Mouse (Mus musculus) hindbrain, embryonic 15.5 days (tissue): Measurements from ENCODE around the gene Srgap3. TPM values are rescaled to one million over a fixed set of nuclear protein-coding genes. Genes with fewer than 3 reads are reported as not detected.
"Not testable (repeated sequence)": the region's sequence is repeated elsewhere in the genome, so short reads cannot be mapped to it uniquely, and the experiment has no call there.

Experiments used
- ATAC-seq: fragments of 200-750 bp; cut with Nextera tagmentation; 2 replicates; pipeline ENCODE4 v1.8.0; 2017; ENCODE audit warnings: low read depth, moderate number of reproducible peaks, moderate TSS enrichment; ENCODE audit not compliant: low FRiP score
- H3K27ac ChIP-seq: fragments of 300-500 bp; sonication (generic); replicated peaks from 2 replicates; pipeline ENCODE4 v1.5.1; 2015; ENCODE audit warnings: mild to moderate bottlenecking, inconsistent platforms
- H3K27me3 ChIP-seq: fragments of 300-500 bp; sonication (generic); 2 replicates; pipeline ENCODE4 v1.6.1; 2015; ENCODE audit warnings: control low read depth, inconsistent platforms
- H3K36me3 ChIP-seq: fragments of 300-500 bp; sonication (generic); 2 replicates; pipeline ENCODE4 v1.6.1; 2015; ENCODE audit warnings: control low read depth, inconsistent platforms
- H3K4me1 ChIP-seq: fragments of 300-500 bp; sonication (generic); replicated peaks from 2 replicates; pipeline ENCODE4 v1.6.1; 2015; ENCODE audit warnings: control low read depth, inconsistent platforms
- H3K4me2 ChIP-seq: fragments of 300-500 bp; sonication (generic); 2 replicates; pipeline ENCODE4 v1.6.1; 2015; ENCODE audit warnings: moderate library complexity, mild to moderate bottlenecking, inconsistent platforms
- H3K4me3 ChIP-seq: fragments of 300-500 bp; sonication (generic); 2 replicates; pipeline ENCODE4 v1.5.1; 2015; ENCODE audit warnings: mild to moderate bottlenecking, inconsistent platforms
- H3K9ac ChIP-seq: fragments of 300-500 bp; sonication (generic); 2 replicates; pipeline ENCODE4 v1.6.1; 2015; ENCODE audit warnings: inconsistent platforms
- H3K9me3 ChIP-seq: fragments of 300-500 bp; sonication (generic); 2 replicates; pipeline ENCODE4 v1.6.1; 2016; ENCODE audit warnings: control low read depth, inconsistent platforms
- WGBS: fragments of 180-500 bp; shearing (Covaris S2); methylation state at CpG from one replicate; pipeline ENCODE4 v1.1.7; 2015; 5-methylcytosine and 5-hydroxymethylcytosine counted together
- polyA plus RNA-seq: library from polyadenylated mRNA; unstranded; fragments of >200 nt; fragmentation: Nextera tagmentation; extraction: Ambion mirVana; gene quantifications from 2 replicates; pipeline ENCODE4 v1.2.1, GENCODE M21; 2015

The Srgap3 gene
- polyA plus RNA-seq, 1 experiment from 2014 or later, result 30.5 TPM

- 80% methylated on average over 4 of the region's 4 CpGs for WGBS
- H3K36me3 ChIP-seq, result no peaks in the 10 kb centered on the region
- no peak for ATAC-seq
- no peak overlapping the region for H3K4me3 ChIP-seq
- no peaks in the 10 kb centered on the region for H3K9me3 ChIP-seq
- H3K27me3 ChIP-seq, result no peaks in the 10 kb centered on the region
- no peak overlapping the region for H3K4me2 ChIP-seq
- peak overlapping the region; percentile 59; the same call in 1 of the 2 replicates for H3K27ac ChIP-seq
- peaks cover 59% of the 10 kb centered on the region for H3K4me1 ChIP-seq
- H3K9ac ChIP-seq, result no peak overlapping the region
These were observed 81.0 kb downstream of the Srgap3 start for GRCm38 (mm10) chr6:112866096-112866495.

DNA sequence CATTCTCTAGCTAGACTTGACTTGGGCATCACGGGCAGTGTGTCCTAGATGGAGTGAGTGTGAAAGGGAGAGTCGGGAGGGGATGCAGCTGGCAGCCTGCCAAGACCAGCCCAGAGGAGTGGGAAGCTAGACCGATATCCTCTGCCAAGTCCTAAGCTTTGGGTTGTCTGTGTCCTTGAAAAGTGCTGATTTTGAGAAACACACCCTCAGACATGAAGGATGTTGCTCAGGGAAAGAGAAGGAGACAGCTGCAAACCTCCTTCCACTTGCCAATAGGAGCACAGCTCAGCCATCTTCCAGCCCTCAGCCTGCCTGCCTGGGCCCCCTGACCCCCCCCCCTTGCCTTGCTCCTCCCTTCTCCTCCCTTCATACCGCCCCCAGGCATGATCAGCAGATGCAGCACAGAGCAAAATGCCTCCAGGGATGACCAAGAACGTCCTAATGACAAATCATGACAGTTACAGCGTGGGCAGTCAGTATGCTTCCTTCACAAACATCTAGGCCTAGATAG lies 82.0 kb downstream of the Srgap3 start:
- peaks cover 58% of the 10 kb centered on the region for H3K4me1 ChIP-seq
- H3K9ac ChIP-seq, result no peak overlapping the region
- H3K27me3 ChIP-seq, result no peaks in the 10 kb centered on the region
- no peak overlapping the region for H3K4me3 ChIP-seq
- H3K36me3 ChIP-seq, result no peaks in the 10 kb centered on the region
- peak overlapping the region; percentile 59 for H3K27ac ChIP-seq
- 13% methylated on average over 6 of the region's 6 CpGs for WGBS
- no peak overlapping the region for H3K4me2 ChIP-seq
- H3K9me3 ChIP-seq, result no peaks in the 10 kb centered on the region
- ATAC-seq, result peak; percentile 71

DNA sequence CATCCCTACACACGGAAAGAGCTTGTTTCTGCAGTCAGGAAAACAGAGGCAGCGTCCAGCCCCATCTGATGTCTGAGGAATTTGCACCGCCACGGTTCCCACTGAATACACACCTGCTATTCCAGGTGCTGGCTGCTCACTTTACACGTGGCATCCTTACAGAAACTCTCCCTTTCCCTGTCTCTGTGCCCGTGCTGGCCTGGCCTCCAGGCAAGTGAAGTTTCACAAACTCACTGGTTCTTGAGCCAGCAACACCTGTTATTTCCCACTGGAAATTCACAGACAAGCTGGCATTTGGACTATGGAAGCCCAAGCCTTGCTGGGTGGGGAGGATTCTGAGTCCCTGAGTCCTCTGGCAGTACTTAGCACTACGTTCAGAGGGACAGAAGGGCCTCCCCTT lies 84.6 kb downstream of the Srgap3 start:
- 81% methylated on average over 7 of the region's 7 CpGs for WGBS

DNA sequence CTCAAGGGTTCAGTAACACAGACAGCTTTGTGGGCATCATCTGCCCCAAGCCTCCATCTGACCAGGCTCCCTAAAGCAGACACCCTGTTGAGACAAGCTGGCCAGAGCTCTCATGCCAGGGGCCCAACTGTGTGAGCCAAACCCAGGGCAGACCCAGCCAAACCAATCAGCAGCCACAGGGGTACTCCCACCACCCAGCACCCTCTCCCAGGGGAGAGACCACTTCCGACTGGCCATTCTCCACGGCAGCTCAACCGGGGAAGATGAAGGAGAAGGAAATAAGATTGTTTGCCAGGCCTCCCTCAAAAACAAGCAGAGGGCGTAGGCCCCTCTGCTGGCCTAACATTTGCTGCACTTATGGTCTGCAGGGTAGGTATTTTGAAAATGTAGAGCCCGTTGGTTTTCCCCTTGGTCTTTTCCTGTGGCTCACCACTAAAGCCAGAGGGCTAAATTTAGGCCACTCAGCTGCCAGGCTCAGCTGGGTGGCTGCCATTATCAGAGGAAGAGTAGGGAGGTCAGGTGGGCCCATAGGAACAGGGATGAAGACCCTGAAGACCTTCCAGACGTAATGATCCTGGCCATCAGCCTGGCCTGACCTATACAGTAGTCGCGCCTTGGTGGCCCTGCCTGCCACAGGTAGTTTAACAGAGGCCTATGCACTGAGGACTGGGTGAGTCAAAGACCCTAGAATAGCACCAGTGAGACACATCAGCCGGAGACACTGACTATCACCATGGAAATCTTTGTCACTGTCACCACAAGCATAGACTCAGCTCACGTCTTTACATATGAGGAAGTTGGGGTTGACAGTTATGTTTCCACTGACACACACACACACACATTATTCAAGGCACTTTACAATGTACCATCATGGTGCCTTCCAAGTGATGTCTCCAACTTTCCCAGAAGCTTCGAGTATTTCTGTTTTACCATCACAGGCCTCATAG lies 85.4 kb downstream of the Srgap3 start:
- no peak for ATAC-seq
- WGBS, result 67% methylated on average over 11 of the region's 11 CpGs
- H3K27ac ChIP-seq, result peak overlapping the region; percentile 14; the same call in 1 of the 2 replicates
- H3K4me1 ChIP-seq, result peaks cover 52% of the 10 kb centered on the region
- no peak overlapping the region for H3K4me3 ChIP-seq
- no peaks in the 10 kb centered on the region for H3K36me3 ChIP-seq
- no peak overlapping the region for H3K9ac ChIP-seq
- no peaks in the 10 kb centered on the region for H3K9me3 ChIP-seq
- H3K4me2 ChIP-seq, result no peak overlapping the region
- H3K27me3 ChIP-seq, result no peaks in the 10 kb centered on the region

More for the DNA sequence above, 84.6 kb downstream of the Srgap3 start:
- Histone ChIP-seq H3K4me1 (peaks cover 50% of the 10 kb centered on the region), H3K27ac (no peak overlapping the region), H3K9ac (no peak overlapping the region), H3K4me2 (no peak overlapping the region), H3K4me3 (no peak overlapping the region), H3K36me3 (no peaks in the 10 kb centered on the region), H3K27me3 (no peaks in the 10 kb centered on the region), H3K9me3 (no peaks in the 10 kb centered on the region)
- ATAC-seq, result no peak

DNA sequence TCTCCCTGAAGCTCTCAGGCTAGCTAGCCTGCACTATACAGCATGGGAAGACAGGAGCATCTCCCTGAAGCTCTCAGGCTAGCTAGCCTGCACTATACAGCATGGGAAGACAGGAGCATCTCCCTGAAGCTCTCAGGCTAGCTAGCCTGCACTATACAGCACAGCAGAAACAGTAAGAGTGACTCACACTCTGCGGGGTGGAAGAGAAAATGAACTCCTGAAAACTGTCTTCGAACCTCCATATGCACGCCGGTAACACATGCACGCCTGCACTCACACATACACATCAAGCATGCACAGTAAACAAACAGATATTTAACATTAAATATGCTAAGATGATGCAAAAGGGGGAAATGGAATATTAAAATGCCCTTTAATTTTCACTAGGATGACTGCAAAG lies 86.8 kb downstream of the Srgap3 start:
- peaks cover 42% of the 10 kb centered on the region for H3K4me1 ChIP-seq
- WGBS, result 92% methylated on average over 5 of the region's 5 CpGs
- ATAC-seq, H3K4me3 ChIP-seq, H3K9ac ChIP-seq, H3K4me2 ChIP-seq, H3K9me3 ChIP-seq, H3K27me3 ChIP-seq, H3K36me3 ChIP-seq, H3K27ac ChIP-seq: not testable (repeated sequence)

GRCm38 (mm10) chr6:112857057-112857456 lies 90.0 kb downstream of the Srgap3 start:
- 7% methylated on average over 6 of the region's 6 CpGs for WGBS
- no peaks in the 10 kb centered on the region for H3K9me3 ChIP-seq
- H3K27me3 ChIP-seq, result no peaks in the 10 kb centered on the region
- no peaks in the 10 kb centered on the region for H3K36me3 ChIP-seq
- H3K4me3 ChIP-seq, result no peak overlapping the region
- no peak overlapping the region for H3K9ac ChIP-seq
- no peak for ATAC-seq
- H3K27ac ChIP-seq, result peak overlapping the region; percentile 13; the same call in 1 of the 2 replicates
- peaks cover 40% of the 10 kb centered on the region for H3K4me1 ChIP-seq
- H3K4me2 ChIP-seq, result no peak overlapping the region

- Histone ChIP-seq H3K4me2 (no peak overlapping the region), H3K9me3 (no peaks in the 10 kb centered on the region), H3K27ac (no peak overlapping the region), H3K36me3 (no peaks in the 10 kb centered on the region), H3K4me1 (peaks cover 42% of the 10 kb centered on the region), H3K27me3 (no peaks in the 10 kb centered on the region), H3K9ac (no peak overlapping the region), H3K4me3 (no peak overlapping the region)
- 81% methylated on average over 6 of the region's 6 CpGs for WGBS
- ATAC-seq, result no peak
These were observed 91.9 kb downstream of the Srgap3 start for GRCm38 (mm10) chr6:112855183-112855582.

DNA sequence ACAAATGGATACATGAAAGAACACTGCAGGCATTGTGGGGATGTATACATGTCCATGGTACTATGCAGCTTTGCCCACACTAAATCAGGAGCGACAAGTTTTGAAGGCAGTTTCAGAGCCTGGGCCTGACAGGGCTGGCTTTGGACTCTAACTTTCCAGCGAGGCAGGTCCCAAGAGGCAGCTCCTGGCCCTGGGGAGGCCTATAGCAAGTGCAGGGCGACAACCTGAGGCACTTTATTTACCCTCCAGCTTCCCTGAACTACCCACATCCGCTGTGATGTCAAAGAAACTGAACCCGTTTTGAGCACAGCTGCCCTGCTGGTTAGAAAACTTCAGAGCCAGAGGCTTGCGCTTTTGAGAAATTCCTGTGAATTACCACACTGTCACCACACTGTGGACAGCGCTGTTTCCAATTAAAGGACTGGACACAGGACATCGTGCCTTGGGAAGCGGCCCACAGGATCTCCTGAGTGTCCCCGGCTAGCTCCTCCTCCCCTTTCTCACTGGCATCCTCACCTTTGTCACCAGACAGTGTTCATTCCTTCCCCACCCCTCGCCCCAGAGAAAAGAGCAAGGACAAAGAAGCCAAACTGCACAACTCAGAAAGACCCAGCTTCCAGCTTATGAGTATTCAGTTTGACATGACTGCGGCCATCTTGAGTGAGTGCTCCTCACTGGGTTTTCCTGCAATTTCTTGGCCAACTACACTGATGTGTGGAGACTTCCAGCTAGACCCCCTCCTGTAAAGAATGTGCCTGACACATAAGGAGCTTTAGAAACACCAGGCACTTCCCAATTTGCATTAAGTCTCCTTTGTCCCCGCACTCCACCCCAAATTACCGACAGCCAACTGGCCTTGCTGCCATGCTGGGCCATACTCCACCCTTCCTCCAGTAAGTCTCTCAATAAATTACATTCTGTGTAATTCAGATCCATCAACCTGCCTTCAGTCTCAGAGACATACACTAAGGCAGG lies 94.5 kb downstream of the Srgap3 start:
- no peaks in the 10 kb centered on the region for H3K9me3 ChIP-seq
- no peak for ATAC-seq
- whole genome bisulfite sequencing, result 58% methylated on average over 14 of the region's 14 CpGs
- H3K4me1 ChIP-seq, result peaks cover 55% of the 10 kb centered on the region
- H3K27ac ChIP-seq, result peak overlapping the region; percentile 46; the same call in 1 of the 2 replicates
- no peak overlapping the region for H3K9ac ChIP-seq
- H3K4me2 ChIP-seq, result no peak overlapping the region
- H3K36me3 ChIP-seq, result no peaks in the 10 kb centered on the region
- no peak overlapping the region for H3K4me3 ChIP-seq
- no peaks in the 10 kb centered on the region for H3K27me3 ChIP-seq

DNA sequence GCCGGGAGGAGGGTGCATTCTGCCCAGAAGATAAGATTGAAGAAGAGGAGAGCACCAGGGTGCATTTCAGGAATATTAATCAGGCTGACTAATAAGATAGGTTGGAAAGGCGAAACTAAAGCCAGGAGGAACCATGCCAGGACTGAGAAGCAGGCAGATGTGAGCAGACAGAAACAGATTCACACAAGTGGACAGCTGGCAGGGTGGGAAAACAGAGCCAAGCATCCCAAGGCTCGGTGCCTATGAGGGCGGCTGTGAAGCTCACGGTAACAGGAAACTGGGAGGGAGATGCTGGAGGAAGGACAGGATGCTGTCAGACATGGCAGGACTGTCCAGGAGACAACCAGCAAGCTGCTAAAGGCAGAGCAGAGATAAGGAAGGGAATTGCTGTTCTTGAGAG lies 96.3 kb downstream of the Srgap3 start:
- H3K4me1 ChIP-seq, result peaks cover 44% of the 10 kb centered on the region
- no peak overlapping the region for H3K4me2 ChIP-seq
- H3K27me3 ChIP-seq, result no peaks in the 10 kb centered on the region
- 43% methylated on average over 5 of the region's 5 CpGs for WGBS
- no peak overlapping the region for H3K4me3 ChIP-seq
- H3K9ac ChIP-seq, result no peak overlapping the region
- peak overlapping the region; percentile 11; the same call in 1 of the 2 replicates for H3K27ac ChIP-seq
- H3K9me3 ChIP-seq, result no peaks in the 10 kb centered on the region
- no peaks in the 10 kb centered on the region for H3K36me3 ChIP-seq
- ATAC-seq, result 0 out of 2 replicates have a peak, but pooled peaks have one; percentile 14

DNA sequence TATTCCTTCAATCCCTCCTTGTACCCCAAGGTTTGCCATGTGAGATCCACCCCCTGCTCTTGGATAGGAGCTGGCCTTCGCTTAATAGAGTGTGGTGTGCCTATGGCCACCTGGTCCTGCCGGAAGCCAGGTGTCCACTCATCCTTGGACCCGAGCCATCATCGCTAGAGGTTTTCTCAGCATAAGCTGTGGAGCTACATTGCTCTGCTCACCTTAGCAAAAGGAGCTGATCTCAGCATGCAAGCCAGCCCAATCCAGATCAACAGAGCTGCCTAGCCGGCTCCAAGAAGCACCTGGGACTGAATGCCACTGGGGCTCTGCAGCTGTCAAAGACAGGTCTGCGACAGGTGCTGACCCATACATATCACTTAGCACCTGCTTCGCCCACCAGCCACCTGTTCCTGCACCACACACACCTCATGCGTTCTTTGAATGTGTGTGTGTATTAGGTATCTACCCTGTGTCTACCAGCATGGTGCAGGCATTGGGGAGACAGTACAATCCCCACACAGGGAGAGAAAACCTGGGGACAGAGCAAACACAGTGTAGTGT lies 98.4 kb downstream of the Srgap3 start:
- no peak for ATAC-seq
- Histone ChIP-seq H3K9me3 (no peaks in the 10 kb centered on the region), H3K36me3 (no peaks in the 10 kb centered on the region), H3K4me3 (no peak overlapping the region), H3K27ac (no peak overlapping the region), H3K4me2 (no peak overlapping the region), H3K27me3 (no peaks in the 10 kb centered on the region), H3K9ac (no peak overlapping the region), H3K4me1 (peaks cover 47% of the 10 kb centered on the region)
- 92% methylated on average over 8 of the region's 8 CpGs for WGBS

- Histone ChIP-seq H3K9ac (no peak overlapping the region), H3K9me3 (no peaks in the 10 kb centered on the region), H3K27me3 (no peaks in the 10 kb centered on the region), H3K36me3 (no peaks in the 10 kb centered on the region), H3K4me3 (no peak overlapping the region), H3K4me2 (no peak overlapping the region), H3K27ac (no peak overlapping the region), H3K4me1 (peaks cover 51% of the 10 kb centered on the region)
- ATAC-seq, result no peak
- WGBS, result 85% methylated on average over 9 of the region's 9 CpGs
These were observed 100.2 kb downstream of the Srgap3 start for GRCm38 (mm10) chr6:112846863-112847262.
